Mouse (Mus musculus) CH12.LX (cell line): ENCODE data around the gene Gm3646. TPM values are rescaled to one million over a fixed set of nuclear protein-coding genes. Genes with fewer than 3 reads are reported as not detected.

Source experiments
- DNase-seq: peaks from one replicate; pipeline ENCODE4 v3.0.0-alpha.2; 2013; ENCODE audit errors: extremely low read depth
- H3K27ac ChIP-seq: 2 replicates; pipeline ENCODE4 v1.5.1; 2012; ENCODE audit warnings: low read depth, mild to moderate bottlenecking, control low read depth, moderate library complexity; ENCODE audit not compliant: insufficient read depth
- H3K27me3 ChIP-seq: replicated peaks from 2 replicates; pipeline ENCODE3; 2012; ENCODE audit warnings: inconsistent platforms
- H3K36me3 ChIP-seq, 2 experiments: replicated peaks in 1 of 2; 2 replicates each; pipeline versions ENCODE3 to v1.6.1; 2012; ENCODE audit warnings: inconsistent platforms in 1 of 2, low read length in 1 of 2, mild to moderate bottlenecking in 1 of 2, mixed read lengths in 1 of 2, moderate library complexity in 1 of 2; ENCODE audit not compliant: control insufficient read depth in 1 of 2, insufficient read depth in 1 of 2
- H3K4me1 ChIP-seq, 2 experiments: 2 replicates each; pipeline ENCODE4 v1.6.1; 2012; ENCODE audit warnings: inconsistent platforms in 1 of 2, moderate library complexity in 1 of 2; ENCODE audit not compliant: insufficient read depth in 2 of 2, control insufficient read depth in 1 of 2
- H3K4me2 ChIP-seq: 2 replicates; pipeline ENCODE4 v1.6.1; 2012; ENCODE audit warnings: low read depth, mild to moderate bottlenecking, control low read depth; ENCODE audit not compliant: poor library complexity, insufficient read depth, severe bottlenecking
- H3K4me3 ChIP-seq, 3 experiments: fragments of 150-350 bp in 1 of 3; sonication (generic) in 1 of 3; replicated peaks in 1 of 3; 2 replicates each; pipeline versions ENCODE3 to v1.5.1; 2011 to 2012; ENCODE audit warnings: low read depth in 2 of 3, low read length in 2 of 3, mild to moderate bottlenecking in 2 of 3, moderate library complexity in 2 of 3, control low read depth in 1 of 3, improper control_type of control experiment in 1 of 3, inconsistent platforms in 1 of 3, mixed read lengths in 1 of 3; ENCODE audit not compliant: poor library complexity in 1 of 3
- H3K79me2 ChIP-seq: replicated peaks from 2 replicates; pipeline ENCODE4 v1.6.1; 2012; ENCODE audit warnings: mild to moderate bottlenecking, moderate library complexity; ENCODE audit not compliant: control insufficient read depth, poor library complexity, insufficient read depth, severe bottlenecking; ENCODE audit errors: extremely low read depth
- H3K9ac ChIP-seq: 2 replicates; pipeline ENCODE4 v1.6.1; 2012; ENCODE audit warnings: low read depth, mild to moderate bottlenecking, control low read depth, moderate library complexity; ENCODE audit not compliant: insufficient read depth
- H3K9me3 ChIP-seq: replicated peaks from 2 replicates; pipeline ENCODE3; 2012; ENCODE audit warnings: low read length, inconsistent platforms, mixed read lengths
- BHLHE40 ChIP-seq: IDR thresholded peaks from 2 replicates; pipeline ENCODE4 v1.6.1; 2011; ENCODE audit warnings: mild to moderate bottlenecking, low read depth, low read length, improper control_type of control experiment
- CHD1 ChIP-seq: IDR thresholded peaks from 2 replicates; pipeline ENCODE4 v1.6.1; 2012; ENCODE audit warnings: low read depth, low read length, improper control_type of control experiment, inconsistent platforms
- CHD2 ChIP-seq: IDR thresholded peaks from 2 replicates; pipeline ENCODE4 v1.6.1; 2011; ENCODE audit warnings: low read length, improper control_type of control experiment
- CTCF ChIP-seq, 2 experiments: IDR thresholded peaks in 1 of 2; conservative IDR thresholded peaks in 1 of 2; 2 replicates each; pipeline ENCODE4 v1.5.1; 2011 to 2012; ENCODE audit warnings: low read depth in 2 of 2, low read length in 2 of 2, improper control_type of control experiment in 1 of 2, inconsistent platforms in 1 of 2, mild to moderate bottlenecking in 1 of 2, moderate library complexity in 1 of 2
- ELF1 ChIP-seq: IDR thresholded peaks from 2 replicates; pipeline ENCODE4 v1.6.1; 2014; ENCODE audit warnings: low read depth, mild to moderate bottlenecking, inconsistent platforms, low read length, improper control_type of control experiment
- EP300 ChIP-seq: IDR thresholded peaks from 2 replicates; pipeline ENCODE4 v1.6.1; 2011; ENCODE audit warnings: low read length, improper control_type of control experiment
- IRF4 ChIP-seq: IDR thresholded peaks from 2 replicates; pipeline ENCODE4 v1.6.1; 2014; ENCODE audit warnings: low read depth, mild to moderate bottlenecking, inconsistent platforms, low read length, improper control_type of control experiment
- KAT2A ChIP-seq: IDR thresholded peaks from 2 replicates; pipeline ENCODE4 v1.6.1; 2012; ENCODE audit warnings: low read length, improper control_type of control experiment, inconsistent platforms; ENCODE audit not compliant: insufficient replicate concordance
- MAX ChIP-seq: IDR thresholded peaks from 2 replicates; pipeline ENCODE4 v1.6.1; 2011; ENCODE audit warnings: low read length, improper control_type of control experiment
- MAZ ChIP-seq: IDR thresholded peaks from 2 replicates; pipeline ENCODE4 v1.6.1; 2012; ENCODE audit warnings: low read depth, mild to moderate bottlenecking, inconsistent platforms, low read length, improper control_type of control experiment, moderate library complexity
- MXI1 ChIP-seq: IDR thresholded peaks from 2 replicates; pipeline ENCODE4 v1.6.1; 2011; ENCODE audit warnings: mild to moderate bottlenecking, low read depth, low read length, improper control_type of control experiment
- NRF1 ChIP-seq: IDR thresholded peaks from 2 replicates; pipeline ENCODE4 v1.6.1; 2014; ENCODE audit warnings: low read depth, mild to moderate bottlenecking, inconsistent platforms, low read length, improper control_type of control experiment, moderate library complexity
- PAX5 ChIP-seq: IDR thresholded peaks from 2 replicates; pipeline ENCODE4 v1.6.1; 2012; ENCODE audit warnings: low read length, inconsistent platforms, mixed read lengths
- POLR2AphosphoS2 ChIP-seq: IDR thresholded peaks from 2 replicates; pipeline ENCODE4 v1.6.1; 2011; ENCODE audit warnings: low read depth, low read length, improper control_type of control experiment
- RCOR1 ChIP-seq: conservative IDR thresholded peaks from 2 replicates; pipeline ENCODE4 v1.6.1; 2012; ENCODE audit warnings: low read depth, mild to moderate bottlenecking, inconsistent platforms, low read length, improper control_type of control experiment
- SIN3A ChIP-seq: IDR thresholded peaks from 2 replicates; pipeline ENCODE4 v1.6.1; 2012; ENCODE audit warnings: low read length, improper control_type of control experiment, inconsistent platforms
- SMC3 ChIP-seq: IDR thresholded peaks from 2 replicates; pipeline ENCODE4 v1.6.1; 2011; ENCODE audit warnings: low read depth, low read length, improper control_type of control experiment
- TBP ChIP-seq: conservative IDR thresholded peaks from 2 replicates; pipeline ENCODE4 v1.6.1; 2011; ENCODE audit warnings: low read depth, low read length, improper control_type of control experiment
- UBTF ChIP-seq: IDR thresholded peaks from 2 replicates; pipeline ENCODE4 v1.6.1; 2012; ENCODE audit warnings: low read depth, mild to moderate bottlenecking, inconsistent platforms, low read length, improper control_type of control experiment, moderate library complexity
- ZC3H11A ChIP-seq: IDR thresholded peaks from 2 replicates; pipeline ENCODE4 v1.6.1; 2012; ENCODE audit warnings: low read depth, mild to moderate bottlenecking, inconsistent platforms, low read length, improper control_type of control experiment
- ZMIZ1 ChIP-seq: IDR thresholded peaks from 2 replicates; pipeline ENCODE4 v1.6.1; 2012; ENCODE audit warnings: low read depth, mild to moderate bottlenecking, inconsistent platforms, low read length, improper control_type of control experiment
- ZNF384 ChIP-seq: IDR thresholded peaks from 2 replicates; pipeline ENCODE4 v1.6.1; 2012; ENCODE audit warnings: low read depth, low read length, improper control_type of control experiment, inconsistent platforms
- dilution Hi-C: fragments of 300-500 bp; cut with MboI; formaldehyde crosslinking; loops from 2 replicates; pipeline ENCODE4 v1.14.3; 2020; ENCODE audit warnings: low sequenced_read_pairs; ENCODE audit not compliant: extremely low pct_unique_long_range_greater_than_20kb, extremely low pct_ligation_motif_present
- in situ Hi-C: fragments of 300-500 bp; cut with MboI; formaldehyde crosslinking; loops from 3 replicates; pipeline ENCODE4 v1.14.3; 2019; ENCODE audit warnings: low sequenced_read_pairs, low pct_ligation_motif_present, low pct_unique_long_range_greater_than_20kb, mixed read lengths
- polyA plus RNA-seq: library from polyadenylated mRNA; unstranded; fragments of >175 nt; gene quantifications from 2 replicates; pipeline ENCODE4 v1.2.1, GENCODE M21; 2012; ENCODE audit warnings: low read depth; ENCODE audit not compliant: insufficient read length
- total RNA-seq, 2 experiments: library from RNA; depleted of rRNA; stranded (reverse); fragments of 300-350 nt in 1 of 2; fragments of >200 nt in 1 of 2; gene quantifications; 2 replicates each; pipeline ENCODE4 v1.2.3; 2012 to 2014

Gm3646 gene
- total and polyA plus RNA-seq, 3 experiments = not detected

GRCm38 (mm10) chr1:39824240-39824639 is 19.1 kb upstream of the Gm3646 start:
- no peak overlapping the region for H3K4me3 ChIP-seq
- in situ Hi-C loops = no loop called here
- no peaks in the 10 kb centered on the region for H3K9me3 ChIP-seq
- H3K27ac ChIP-seq = no peak overlapping the region
- no peak for DNase-seq
- H3K36me3 ChIP-seq = no peaks in the 10 kb centered on the region
- no peak overlapping the region for H3K4me2 ChIP-seq
- H3K79me2 ChIP-seq = no peaks in the 10 kb centered on the region
- dilution Hi-C loops = no loop called here
- no peak for TF ChIP-seq POLR2AphosphoS2
- TF ChIP-seq MXI1 = no peak
- no peak for TF ChIP-seq MAX
- no peak for TF ChIP-seq CTCF (conservative IDR thresholded peaks at IDR 0.05 in 1 of 2, IDR thresholded peaks at IDR 0.05 in 1 of 2; ENCODE audit: low read depth in 2 of 2, low read length in 2 of 2)
- no peak for TF ChIP-seq MAZ
- no peak for TF ChIP-seq ZC3H11A
- TF ChIP-seq RCOR1 = no peak
- no peak for TF ChIP-seq SMC3
- no peak for TF ChIP-seq ZNF384
- TF ChIP-seq UBTF = no peak
- no peak for TF ChIP-seq SIN3A
- TF ChIP-seq CHD2 = no peak
- no peak for TF ChIP-seq CHD1
- TF ChIP-seq EP300 = no peak
- TF ChIP-seq KAT2A = no peak
- TF ChIP-seq ZMIZ1 = no peak
- TF ChIP-seq PAX5 = no peak
- no peak for TF ChIP-seq IRF4
- TF ChIP-seq ELF1 = no peak
- H3K27me3 ChIP-seq = no peaks in the 10 kb centered on the region
- H3K9ac ChIP-seq = no peak overlapping the region
- peaks cover 0 to 4% of the 10 kb centered on the region in 2 experiments; a peak in 1 of 4 replicates for H3K4me1 ChIP-seq

- TF ChIP-seq NRF1 (no peak), ZNF384 (no peak), TBP (no peak), CHD2 (no peak), BHLHE40 (no peak)
- dilution Hi-C loops = no loop called here
- Histone ChIP-seq H3K27ac (no peak overlapping the region), H3K4me3 (no peak overlapping the region), H3K79me2 (no peaks in the 10 kb centered on the region), H3K9me3 (no peaks in the 10 kb centered on the region), H3K36me3 (no peaks in the 10 kb centered on the region), H3K4me1 (peaks cover 0 to 4% of the 10 kb centered on the region in 2 experiments; a peak in 1 of 4 replicates), H3K4me2 (no peak overlapping the region), H3K27me3 (no peaks in the 10 kb centered on the region), H3K9ac (no peak overlapping the region)
- DNase-seq = no peak
- in situ Hi-C loops = no loop called here
These were observed 14.5 kb upstream of the Gm3646 start for GRCm38 (mm10) chr1:39819596-39819995.
